Mouse (Mus musculus): ENCODE results near the gene Glp1r.

Glp1r gene

DNA sequence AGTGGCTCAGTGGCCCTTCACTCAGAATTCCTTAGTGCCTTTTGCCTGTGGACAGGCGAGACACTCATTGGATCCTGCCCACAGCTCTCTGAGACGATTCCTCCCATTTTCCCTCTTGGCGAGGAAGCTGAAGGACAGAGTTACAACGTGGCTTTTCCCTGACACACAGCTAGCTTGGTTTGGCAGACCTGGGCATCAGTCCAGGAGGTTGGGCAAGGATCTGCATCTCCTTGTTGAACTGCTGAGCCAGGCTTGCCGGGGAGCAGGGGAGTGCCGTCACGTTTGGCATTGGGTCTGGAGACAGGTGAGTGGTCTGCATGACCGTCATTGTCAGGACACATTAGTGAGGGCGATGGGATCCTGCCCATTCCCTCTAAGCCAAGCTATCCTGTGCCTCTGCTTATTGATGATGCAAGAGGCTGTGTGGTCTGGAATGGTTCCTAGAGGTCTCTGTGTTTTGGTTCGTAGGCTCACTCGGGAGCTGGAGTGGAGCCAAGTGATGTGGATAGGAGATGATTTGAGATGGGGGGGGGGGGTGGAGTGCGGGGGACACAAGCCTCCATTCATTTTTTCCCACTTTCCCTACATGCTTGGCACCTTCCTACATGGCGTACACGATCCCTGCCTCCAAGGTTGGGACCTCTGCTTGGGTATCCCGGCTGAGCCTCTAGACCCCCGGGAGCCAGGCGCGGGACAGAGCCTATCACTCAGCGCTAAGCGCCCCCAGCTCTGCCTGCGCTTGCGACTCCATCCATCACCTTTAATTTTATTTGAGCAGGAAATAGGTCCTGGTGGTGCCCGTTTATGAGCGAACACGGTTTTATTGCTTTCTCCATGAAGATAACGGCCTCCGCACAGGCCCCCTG, 9.5 kb downstream of the Glp1r start:
- no peak for DNase-seq (ENCODE audit: extremely low read depth, insufficient read length, low spot score)

DNA sequence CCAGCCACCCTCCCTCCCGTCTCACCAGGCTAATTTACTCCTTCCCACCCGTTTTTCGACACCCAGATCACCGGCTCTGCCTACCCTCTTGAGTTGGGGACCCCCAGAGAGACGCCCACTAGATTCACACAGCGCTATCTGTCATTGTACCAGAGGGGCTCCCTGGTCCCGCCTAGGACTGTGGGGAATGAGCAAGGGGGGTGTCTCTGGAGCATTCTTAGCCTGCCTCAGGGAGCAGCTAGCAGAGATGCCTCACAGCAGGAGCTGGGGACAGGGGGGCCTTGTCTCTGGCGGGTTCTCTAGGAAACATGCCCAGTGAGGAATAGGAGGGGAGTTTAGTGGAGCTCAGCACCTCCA, 10.1 kb downstream of the Glp1r start:
- no peak for DNase-seq (ENCODE audit: extremely low read depth, insufficient read length, low spot score)

DNA sequence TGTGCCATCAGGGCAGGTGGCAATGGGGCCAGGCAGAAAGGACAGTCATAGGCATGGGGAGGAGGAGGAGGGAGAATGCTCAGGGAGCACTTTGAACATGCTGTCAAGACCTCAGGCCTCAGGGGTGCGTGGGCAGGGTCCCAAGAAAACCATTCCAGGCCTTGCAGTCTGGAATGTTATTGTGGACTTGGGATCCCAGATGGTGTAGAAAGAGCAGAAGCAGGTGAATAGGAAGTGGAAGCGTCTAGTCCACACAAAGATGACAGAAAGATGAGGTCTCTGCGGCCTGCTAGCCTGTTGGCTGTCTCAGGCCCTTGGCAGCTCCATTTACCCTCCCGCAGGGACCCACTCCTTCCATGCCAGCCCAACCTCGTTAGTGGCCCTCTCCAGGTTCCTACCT, 10.9 kb downstream of the Glp1r start:
- no peak for DNase-seq (ENCODE audit: extremely low read depth, insufficient read length, low spot score)

DNA sequence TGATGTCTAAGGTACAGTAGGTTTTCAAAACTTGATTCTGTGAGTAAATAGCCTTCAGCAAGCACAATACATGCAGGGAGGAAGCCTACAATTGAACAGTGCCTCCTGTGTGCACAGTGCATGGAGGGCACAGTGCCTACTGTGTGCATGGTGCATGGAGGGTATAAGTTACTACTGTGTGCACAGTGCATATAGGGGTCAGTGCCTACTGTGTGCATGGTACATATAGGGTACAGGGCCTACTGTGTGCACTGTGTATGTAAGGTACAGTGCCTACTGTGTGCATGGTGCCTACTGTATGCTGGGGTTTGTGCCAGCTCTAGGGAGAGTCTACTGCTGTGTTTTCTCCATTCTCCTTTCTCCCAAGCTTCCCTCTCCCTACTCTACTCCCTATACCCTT, 12.6 kb downstream of the Glp1r start:
- no peak for DNase-seq (ENCODE audit: extremely low read depth, insufficient read length, low spot score)

DNA sequence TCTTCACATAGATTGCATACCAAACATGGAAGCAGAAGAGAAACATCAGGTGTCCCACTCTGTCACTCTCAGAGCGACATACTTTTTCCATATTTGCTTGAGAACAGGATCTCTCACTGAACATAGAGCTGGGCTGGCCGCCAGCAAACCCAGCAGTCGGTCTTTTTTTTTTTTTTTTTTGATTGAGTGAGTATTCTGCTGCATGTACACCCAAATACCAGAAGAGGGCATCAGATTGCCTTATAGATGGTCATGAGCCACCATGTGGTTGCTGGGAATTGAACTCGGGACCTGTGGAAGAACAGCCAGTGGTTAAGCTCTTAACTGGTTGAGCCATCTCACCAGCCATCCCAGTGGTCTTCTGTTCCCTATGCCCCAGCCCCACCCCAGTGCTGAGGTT, 21.9 kb downstream of the Glp1r start:
- DNase-seq (ENCODE audit: extremely low read depth, insufficient read length, low spot score), result no peak

DNA sequence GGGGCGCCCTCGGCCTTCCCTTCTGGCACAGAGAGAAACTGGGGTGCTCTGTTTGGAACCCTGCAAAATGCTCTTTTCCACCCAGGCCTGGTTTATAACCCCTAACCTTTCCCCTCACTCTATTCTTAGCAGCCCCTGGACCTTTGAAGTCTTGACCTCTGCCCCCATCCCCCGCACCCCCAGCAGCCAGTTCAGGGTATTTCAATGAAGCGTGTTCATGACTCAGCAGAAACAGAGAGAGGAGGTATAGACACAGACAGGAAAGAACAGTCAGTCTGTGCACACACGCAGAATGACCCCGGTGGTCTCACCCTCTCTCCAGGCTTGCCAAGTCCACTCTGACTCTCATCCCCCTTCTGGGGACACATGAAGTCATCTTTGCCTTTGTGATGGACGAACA, 29.2 kb downstream of the Glp1r start:
- no peak for DNase-seq (ENCODE audit: extremely low read depth, insufficient read length, low spot score)

DNA sequence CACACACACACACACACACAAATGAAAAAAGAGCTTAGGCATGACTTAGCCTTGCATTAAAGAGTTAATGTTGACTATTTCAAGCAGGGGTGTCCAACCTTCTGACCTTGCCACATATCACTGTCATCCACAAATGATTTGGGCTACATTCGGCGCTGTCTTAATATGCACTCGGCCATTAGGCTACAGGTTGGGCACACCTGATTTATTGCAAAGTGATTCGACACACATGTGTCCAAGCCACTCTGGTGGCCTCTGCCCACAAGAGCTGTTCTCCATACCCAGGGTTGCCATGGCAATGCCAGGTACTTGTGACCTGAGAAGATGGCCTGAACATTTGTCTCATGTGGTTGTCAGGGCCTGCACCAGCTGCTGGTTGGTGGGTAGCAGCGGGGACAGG, 31.2 kb downstream of the Glp1r start:
- no peak for DNase-seq (ENCODE audit: extremely low read depth, insufficient read length, low spot score)

DNA sequence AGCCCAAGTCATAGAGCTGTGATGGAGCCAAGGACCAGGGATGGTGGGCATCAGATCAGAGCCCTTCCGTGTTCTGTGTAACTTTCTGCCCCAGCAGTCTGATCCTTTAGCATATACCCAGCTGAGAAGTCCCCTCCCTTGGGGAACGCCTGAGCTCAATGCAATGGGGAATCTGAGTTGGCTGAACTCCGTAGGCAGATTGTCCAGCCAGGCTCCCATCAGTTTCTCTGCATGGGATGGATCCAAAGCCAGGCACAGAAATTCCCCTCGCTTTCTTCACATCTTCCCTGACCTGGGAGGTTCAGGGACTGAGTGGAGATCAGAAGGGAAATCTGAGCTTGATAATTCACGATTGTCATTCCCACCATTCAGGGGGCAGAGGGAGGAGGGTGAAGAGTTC, 33.7 kb downstream of the Glp1r start:
- no peak for DNase-seq (ENCODE audit: extremely low read depth, insufficient read length, low spot score)

DNA sequence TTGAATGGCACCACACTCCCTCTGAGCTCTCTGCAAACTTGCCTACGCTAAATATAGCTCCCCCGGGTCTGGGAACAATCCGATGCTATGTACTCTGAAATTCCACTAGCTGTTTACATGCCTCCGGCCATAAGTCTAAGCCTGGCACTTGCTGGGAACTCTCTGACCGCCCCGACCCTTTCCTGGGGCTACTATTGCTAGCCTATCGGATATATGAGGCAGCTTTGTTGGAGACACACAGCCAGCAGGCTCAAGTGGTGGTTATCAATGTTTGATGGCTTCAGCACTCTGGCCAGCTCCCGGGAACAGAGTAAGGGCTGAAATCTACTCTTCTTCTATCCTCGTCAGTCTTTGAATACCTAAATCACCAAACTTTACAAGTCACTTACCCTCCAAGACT, 36.9 kb downstream of the Glp1r start:
- no peak for DNase-seq (ENCODE audit: extremely low read depth, insufficient read length, low spot score)

DNA sequence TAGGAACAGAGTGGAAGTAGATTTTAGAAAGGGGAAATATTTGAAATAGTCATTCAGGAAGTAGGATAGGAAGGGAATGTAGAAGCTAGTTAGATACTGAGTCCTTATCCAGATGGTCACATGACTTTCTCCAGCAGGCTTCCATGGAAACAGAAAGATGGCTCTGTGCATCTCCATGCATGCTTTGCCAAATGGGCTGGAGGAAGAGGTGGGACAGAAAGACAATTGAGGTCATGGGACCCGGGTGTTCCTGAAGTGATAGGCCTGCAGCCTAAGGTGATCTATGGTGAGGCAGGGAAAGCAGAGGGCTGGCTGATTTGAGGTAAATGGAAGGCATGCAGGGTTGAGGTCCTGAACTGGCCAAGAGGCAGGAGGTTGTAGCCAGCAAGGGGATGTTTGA, 46.8 kb downstream of the Glp1r start:
- no peak for DNase-seq (ENCODE audit: extremely low read depth, insufficient read length, low spot score)

DNA sequence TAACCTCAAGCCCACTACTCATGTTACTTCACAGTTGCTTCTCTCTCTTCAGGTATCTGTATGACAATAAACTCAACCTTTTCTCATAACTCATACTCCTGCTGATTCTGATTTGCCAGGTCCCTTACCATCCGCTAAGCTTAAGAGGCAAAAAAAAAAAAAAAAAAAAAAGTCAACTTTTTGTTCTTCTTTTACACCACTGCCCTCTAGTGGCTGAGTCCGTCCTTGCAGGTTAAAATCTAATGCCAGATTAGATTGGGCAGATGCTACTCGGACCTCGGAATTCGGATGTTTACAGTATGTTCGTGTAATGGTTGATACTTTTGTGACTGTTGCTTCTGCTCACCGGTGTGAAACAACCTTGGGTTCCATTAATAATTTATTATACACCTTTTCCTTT, 49.2 kb downstream of the Glp1r start:
- DNase-seq (ENCODE audit: extremely low read depth, insufficient read length, low spot score), result no peak

DNA sequence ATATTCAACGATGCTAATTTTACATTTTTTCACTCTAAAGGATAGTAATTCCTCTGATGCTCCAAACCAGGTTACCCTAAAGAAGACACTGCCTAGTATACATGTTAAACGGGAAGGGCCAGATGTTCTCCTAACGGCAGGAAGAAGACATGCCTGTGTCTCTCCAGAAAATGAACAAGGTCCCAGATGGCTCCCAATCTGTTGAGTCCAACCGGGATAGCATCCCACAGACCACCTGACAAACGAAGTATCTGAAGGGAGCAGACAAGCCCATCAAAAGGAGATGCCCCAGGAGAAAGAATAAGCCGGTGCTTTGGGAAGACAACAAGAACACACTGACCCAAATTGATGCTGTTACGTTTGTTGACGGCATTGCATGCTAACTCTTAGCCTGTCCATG, 50.0 kb downstream of the Glp1r start:
- no peak for DNase-seq (ENCODE audit: extremely low read depth, insufficient read length, low spot score)

DNA sequence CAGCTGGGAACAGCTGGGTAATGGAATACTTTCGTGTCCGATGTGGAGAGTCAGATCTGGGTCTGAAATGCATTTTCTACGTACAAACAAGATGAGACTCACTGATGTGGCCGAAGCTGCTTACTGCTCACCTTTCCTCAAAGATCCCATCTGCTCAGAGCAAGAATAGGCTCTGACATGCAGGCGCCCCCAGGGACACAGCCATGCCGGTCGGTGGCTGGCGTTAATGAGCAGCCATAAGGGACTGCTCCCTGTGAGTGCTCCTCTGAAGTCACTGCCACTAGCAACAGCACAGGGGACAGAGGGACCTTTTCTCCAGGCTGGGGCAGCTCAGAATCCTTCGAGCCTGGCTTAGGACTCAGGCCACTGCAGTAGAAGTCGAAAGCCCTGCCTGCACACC, 52.7 kb downstream of the Glp1r start, which contains the start of gene Umodl1:
Gene Umodl1 (plus strand): TSS at position 301 of the 400 bp plus-strand sequence.
- no peak for DNase-seq (ENCODE audit: extremely low read depth, insufficient read length, low spot score)

DNA sequence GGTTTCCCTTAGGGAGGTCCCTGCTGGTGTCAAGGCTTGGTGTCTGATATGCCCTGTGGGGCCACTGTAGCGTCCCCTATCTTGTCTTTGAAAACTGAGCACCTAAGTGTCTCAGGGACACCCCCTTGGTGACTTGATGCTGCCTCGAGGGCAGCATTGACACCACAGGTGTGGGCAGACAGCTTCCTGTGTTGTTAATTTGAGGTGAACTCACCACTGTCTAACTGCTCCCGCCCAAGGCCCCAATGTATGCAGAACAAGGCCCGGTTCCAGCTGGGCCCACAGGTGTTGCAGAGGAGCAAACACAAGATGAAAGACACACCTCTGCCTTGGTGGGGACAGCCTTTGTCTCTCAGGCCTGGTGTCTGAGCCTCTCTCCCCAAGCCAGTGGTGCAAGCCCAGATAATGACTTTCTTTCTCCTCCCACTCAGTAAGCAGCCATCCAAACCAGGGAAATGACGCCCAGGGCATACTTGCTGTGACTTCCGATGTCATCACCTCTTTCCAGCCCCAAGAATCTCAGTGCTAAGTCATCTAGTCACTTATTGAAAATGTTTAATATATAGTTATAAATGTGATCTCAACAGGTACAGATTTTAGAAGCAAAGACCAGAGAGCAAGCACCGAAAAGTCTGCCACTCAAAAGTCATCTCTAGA, 60.4 kb downstream of the Glp1r start:
- no peak for DNase-seq (ENCODE audit: extremely low read depth, insufficient read length, low spot score)

DNA sequence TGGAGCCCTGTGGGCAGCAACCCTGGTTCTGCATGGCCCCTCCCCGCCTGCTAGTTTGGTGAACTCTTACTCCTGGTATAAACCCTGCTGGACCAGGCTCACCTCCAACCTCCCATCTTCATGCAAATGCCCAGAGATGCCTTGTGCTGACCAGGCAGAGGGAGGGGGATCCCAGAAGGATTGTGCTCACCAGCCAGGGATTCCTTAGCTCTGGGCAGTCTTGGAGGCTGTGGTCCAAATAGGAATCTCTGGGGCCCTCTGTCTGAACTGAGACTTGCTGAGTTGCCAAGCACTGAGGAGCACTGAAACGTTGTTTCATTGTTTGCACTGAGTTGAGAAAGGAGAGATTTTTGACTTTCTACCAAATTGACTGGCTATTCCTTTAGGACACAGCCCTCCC, 61.3 kb downstream of the Glp1r start:
- DNase-seq (ENCODE audit: extremely low read depth, insufficient read length, low spot score), result no peak

DNA sequence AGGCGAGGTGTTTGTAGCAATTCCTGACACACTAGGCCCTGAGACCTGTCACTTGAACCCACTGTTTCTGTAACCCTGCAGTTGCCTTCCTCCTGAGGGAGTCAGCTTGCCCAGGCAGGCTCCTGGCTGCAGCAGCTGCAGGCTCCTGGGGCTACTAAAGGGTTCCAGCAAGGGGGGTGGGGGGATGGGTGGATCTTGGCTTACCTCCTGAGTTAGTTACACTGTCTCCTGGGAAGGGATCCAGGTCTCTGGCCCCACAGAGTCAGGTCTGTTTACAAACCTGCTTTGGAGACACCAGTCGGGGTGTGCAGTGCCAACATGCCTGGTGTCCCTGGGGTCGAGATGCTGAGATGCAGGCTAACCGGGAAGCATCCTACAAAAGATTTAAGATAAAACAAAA, 68.4 kb downstream of the Glp1r start:
- no peak for DNase-seq (ENCODE audit: extremely low read depth, insufficient read length, low spot score)

DNA sequence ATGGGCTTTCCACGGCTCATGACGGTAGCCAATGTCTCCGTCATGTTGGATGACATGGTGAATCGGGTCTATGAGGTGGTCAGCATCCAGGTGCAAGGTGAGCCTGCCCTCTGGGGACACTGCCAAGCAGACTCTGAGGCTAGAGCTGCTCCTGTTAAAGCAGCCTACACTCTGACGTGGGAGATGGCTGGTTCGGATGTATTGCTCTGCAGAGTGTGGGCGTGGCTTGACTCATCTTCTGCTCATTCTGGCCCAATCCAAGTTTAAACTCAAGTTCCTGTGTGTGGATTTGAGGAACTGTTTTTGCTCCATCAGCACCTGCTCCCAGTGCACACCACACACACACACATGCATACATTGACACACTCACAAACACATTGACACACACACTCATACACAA, 70.3 kb downstream of the Glp1r start:
- DNase-seq (ENCODE audit: extremely low read depth, insufficient read length, low spot score), result no peak

DNA sequence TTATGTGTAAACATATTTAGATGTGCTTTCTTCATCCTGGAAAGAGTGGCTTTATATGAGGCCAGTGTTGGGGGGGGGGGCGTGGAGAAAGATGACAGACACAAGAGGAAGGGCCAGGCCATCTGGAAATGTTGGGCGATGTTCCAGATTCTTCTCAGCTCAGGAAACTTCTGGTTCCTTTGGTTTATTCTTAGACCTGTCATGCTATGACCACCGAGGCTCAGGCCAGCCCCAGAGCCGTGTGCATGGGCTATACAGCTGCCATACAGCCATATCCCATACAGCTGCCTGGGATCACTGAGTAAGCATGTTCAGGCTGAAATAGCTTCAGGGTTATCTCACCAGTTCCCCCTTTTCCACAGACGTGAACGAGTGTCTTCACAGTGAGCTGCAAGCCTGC, 71.7 kb downstream of the Glp1r start:
- DNase-seq (ENCODE audit: extremely low read depth, insufficient read length, low spot score), result no peak

DNA sequence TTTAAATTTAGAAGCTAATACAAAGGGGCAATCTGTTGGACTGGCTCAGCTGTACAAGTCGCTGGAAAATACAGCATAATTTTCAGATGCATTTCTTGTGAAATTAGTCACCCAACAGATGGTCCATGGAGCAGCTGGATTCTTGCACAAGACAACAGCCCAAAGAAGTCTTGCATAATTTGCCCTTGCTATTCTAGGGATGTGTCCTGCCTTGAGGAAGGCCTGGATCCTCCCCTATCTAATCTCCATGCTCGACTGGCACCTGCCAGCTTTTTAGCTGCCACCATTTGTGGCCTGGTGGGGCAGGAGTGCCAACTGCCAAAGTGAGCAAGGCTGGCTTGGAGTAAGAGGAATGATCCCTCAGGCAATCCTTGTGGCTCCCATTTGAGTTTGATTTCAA, 75.7 kb downstream of the Glp1r start:
- DNase-seq (ENCODE audit: extremely low read depth, insufficient read length, low spot score), result no peak

DNA sequence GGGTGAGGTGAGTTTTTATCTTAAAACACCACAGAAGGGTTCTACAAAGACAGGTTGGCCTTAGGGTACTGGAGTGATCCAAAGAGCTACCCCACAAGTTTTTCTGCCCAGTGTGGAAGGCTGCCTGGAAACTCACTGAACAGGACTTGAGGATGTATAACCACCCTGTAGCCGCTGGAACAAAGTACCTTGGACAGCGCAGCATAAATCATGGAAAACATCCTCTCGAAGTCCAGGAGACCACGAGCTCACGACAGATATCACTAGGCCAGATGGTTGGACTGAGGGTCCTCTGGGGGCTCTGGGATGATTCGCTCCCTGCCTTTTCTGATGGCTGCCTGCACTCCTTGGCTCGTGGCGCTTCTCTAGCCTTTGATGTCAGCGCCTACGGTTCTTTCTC, 76.9 kb downstream of the Glp1r start:
- DNase-seq (ENCODE audit: extremely low read depth, insufficient read length, low spot score), result no peak

DNA sequence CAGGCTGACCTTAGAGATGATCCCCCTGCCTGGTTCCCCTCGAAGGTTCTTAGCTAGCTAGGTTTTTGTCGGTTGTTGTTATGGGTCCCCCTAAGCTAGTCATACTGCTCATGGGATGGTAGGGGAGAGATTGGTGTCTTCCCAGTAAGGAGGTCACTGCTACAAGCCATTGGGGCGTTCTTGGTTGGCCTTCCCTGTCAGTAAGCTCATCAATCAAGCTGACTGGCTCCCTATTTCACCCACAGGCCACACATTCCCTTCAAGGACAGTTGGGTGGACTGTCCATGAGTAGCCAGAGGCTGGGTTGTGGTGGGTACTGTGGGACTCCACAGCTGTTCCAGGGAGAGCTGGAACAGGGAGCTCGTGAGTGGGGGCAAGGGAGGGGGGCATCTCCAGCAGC, 81.9 kb downstream of the Glp1r start:
- no peak for DNase-seq (ENCODE audit: extremely low read depth, insufficient read length, low spot score)

DNA sequence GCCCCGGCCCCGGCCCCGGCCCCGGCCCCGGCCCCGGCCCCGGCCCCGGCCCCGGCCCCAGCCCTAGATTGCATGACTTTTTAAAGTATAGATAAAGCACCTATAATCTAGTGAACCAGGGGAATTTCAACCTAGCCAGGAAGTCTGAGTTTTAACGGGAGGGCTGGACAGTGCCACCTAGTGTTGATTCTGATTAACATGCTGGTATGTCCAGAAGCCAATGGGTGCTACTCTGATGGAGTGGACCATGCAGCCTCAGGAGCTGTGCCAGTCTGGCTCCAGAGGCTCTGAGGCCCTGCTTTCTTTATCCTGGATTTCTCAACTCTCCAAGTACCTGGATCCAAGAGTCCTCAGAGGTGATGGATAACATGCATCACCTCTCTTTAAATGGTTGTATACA, 88.6 kb downstream of the Glp1r start:
- no peak for DNase-seq (ENCODE audit: extremely low read depth, insufficient read length, low spot score)
